16 mouse cellular contexts compared by ENCODE assay signal in genomic region chr15:88800921-88801354, GRCm38 (mm10). TPM values are rescaled to one million over a fixed set of nuclear protein-coding genes. Genes with fewer than 3 reads are reported as not detected.
A peak's percentile ranks its signal among the peaks of the same experiment; 100 is the strongest.
DNase-seq lines count a peak whose midpoint lies in the region; ATAC-seq and TF ChIP-seq lines count a peak whose summit lies in the region.
"Had no signal": no experiment of that assay in that cellular context is flagged by ENCODE, and none has a peak within 500 bp of the region (broad histone marks: within the 10 kb centered on the region; RNA-seq: fewer than 3 reads in every experiment).

No protein-coding gene starts in this region.

- DNase-seq in liver, result peak; percentile 36
- peak; percentile 48 for DNase-seq in liver, postnatal 0 days
- DNase-seq in layer of hippocampus, adult 18-20 months (ENCODE audit: low spot score in 2 of 2), result no peak
- no peak for DNase-seq in gastrocnemius, postnatal 4 days (ENCODE audit: low spot score in 2 of 2)
- no peak for DNase-seq in right cerebral cortex, postnatal 14 days
- DNase-seq: cerebellum, adult 9-11 months; forebrain, postnatal 0 days; retina, postnatal 1 day; thymus, adult 2 months had no signal

- H3K9me3 ChIP-seq in intestine, postnatal 0 days (ENCODE audit: control insufficient read depth), result no peaks in the 10 kb centered on the region
- no peaks in the 10 kb centered on the region for H3K9me3 ChIP-seq in kidney, embryonic 15.5 days (replicated peaks)
- H3K9me3 ChIP-seq in liver, postnatal 0 days (ENCODE audit: low read length), result no peaks in the 10 kb centered on the region
- H3K9me3 ChIP-seq: hindbrain, embryonic 10.5 days; limb, embryonic 15.5 days; midbrain, embryonic 10.5 days had no signal

- H3K4me3 ChIP-seq in intestine, postnatal 0 days (ENCODE audit: low read depth, low read length), result no peak overlapping the region
- H3K4me3 ChIP-seq in kidney, embryonic 15.5 days (replicated peaks), result no peak overlapping the region
- H3K4me3 ChIP-seq in liver, postnatal 0 days (ENCODE audit: low read depth, low read length), result no peak overlapping the region
- H3K4me3 ChIP-seq: hindbrain, embryonic 10.5 days; limb, embryonic 15.5 days; midbrain, embryonic 10.5 days; myocyte had no signal

- ATAC-seq in intestine, postnatal 0 days, result peak; percentile 34; the same call in 1 of the 2 replicates
- ATAC-seq in kidney, embryonic 15.5 days (replicated peaks; ENCODE audit: low FRiP score), result peak; percentile 52; the same call in 1 of the 2 replicates
- ATAC-seq in liver, postnatal 0 days, result peak; percentile 90
- ATAC-seq: forebrain, postnatal 0 days; inflammation-experienced regulatory T-cells, adult 6 months had no signal

- TF ChIP-seq CTCF in intestine, postnatal 0 days (IDR thresholded peaks at IDR 0.05; ENCODE audit: low read depth), result no peak
- TF ChIP-seq CTCF in liver, postnatal 0 days (IDR thresholded peaks at IDR 0.05; ENCODE audit: low read depth), result no peak

- H3K27me3 ChIP-seq in intestine, postnatal 0 days (replicated peaks; ENCODE audit: control insufficient read depth, insufficient read depth, low read length), result no peaks in the 10 kb centered on the region
- H3K27me3 ChIP-seq in kidney, embryonic 15.5 days, result no peaks in the 10 kb centered on the region
- H3K27me3 ChIP-seq in liver, postnatal 0 days (ENCODE audit: insufficient read depth, low read length), result no peaks in the 10 kb centered on the region
- H3K27me3 ChIP-seq: limb, embryonic 15.5 days had no signal

- peaks cover 20% of the 10 kb centered on the region for H3K36me3 ChIP-seq in intestine, postnatal 0 days (ENCODE audit: control insufficient read depth, insufficient read depth)
- H3K36me3 ChIP-seq in kidney, embryonic 15.5 days, result peaks cover 20% of the 10 kb centered on the region
- peaks cover 13% of the 10 kb centered on the region for H3K36me3 ChIP-seq in liver, postnatal 0 days (replicated peaks; ENCODE audit: insufficient read depth, low read length)

- WGBS in intestine, postnatal 0 days, result 49% methylated on average over 6 of the region's 6 CpGs
- WGBS in kidney, embryonic 15.5 days, result 76% methylated on average over 6 of the region's 6 CpGs
- 56% methylated on average over 6 of the region's 6 CpGs for WGBS in liver, postnatal 0 days (ENCODE audit: insufficient replicate concordance)

- no peak overlapping the region for H3K9ac ChIP-seq in intestine, postnatal 0 days (ENCODE audit: low read depth, low read length)
- no peak overlapping the region for H3K9ac ChIP-seq in kidney, embryonic 15.5 days
- H3K9ac ChIP-seq in liver, postnatal 0 days (replicated peaks), result no peak overlapping the region
- H3K9ac ChIP-seq: forebrain, postnatal 0 days; limb, embryonic 15.5 days had no signal

- H3K27ac ChIP-seq in intestine, postnatal 0 days (ENCODE audit: low read depth, low read length), result peak overlapping the region; percentile 63
- peak overlapping the region; percentile 25; the same call in 1 of the 2 replicates for H3K27ac ChIP-seq in kidney, embryonic 15.5 days
- peak overlapping the region; percentile 74 for H3K27ac ChIP-seq in liver, postnatal 0 days (ENCODE audit: low read depth)
- H3K27ac ChIP-seq: hindbrain, embryonic 10.5 days; limb, embryonic 15.5 days; midbrain, embryonic 10.5 days had no signal

- H3K4me1 ChIP-seq in intestine, postnatal 0 days (replicated peaks; ENCODE audit: control insufficient read depth, insufficient read depth, low read length), result 0 out of 2 replicates have a peak, but pooled peaks cover 3% of the 10 kb centered on the region
- H3K4me1 ChIP-seq in kidney, embryonic 15.5 days, result no peaks in the 10 kb centered on the region
- H3K4me1 ChIP-seq in liver, postnatal 0 days (ENCODE audit: insufficient read depth), result no peaks in the 10 kb centered on the region
- H3K4me1 ChIP-seq: hindbrain, embryonic 10.5 days; limb, embryonic 15.5 days; midbrain, embryonic 10.5 days had no signal

- TF ChIP-seq EP300 in liver, postnatal 0 days (IDR thresholded peaks at IDR 0.05; ENCODE audit: low read depth), result no peak

- peak overlapping the region; percentile 24; the same call in 1 of the 2 replicates for H3K4me2 ChIP-seq in intestine, postnatal 0 days (replicated peaks; ENCODE audit: low read depth)
- no peak overlapping the region for H3K4me2 ChIP-seq in kidney, embryonic 15.5 days
- peak overlapping the region; percentile 35; the same call in 1 of the 2 replicates for H3K4me2 ChIP-seq in liver, postnatal 0 days (ENCODE audit: low read depth, low read length)
- H3K4me2 ChIP-seq: limb, embryonic 15.5 days had no signal

RNA-seq across cellular contexts. Expression of gene Alg12, which starts 18.2 kb away (rescaled TPM):
- polyA plus RNA-seq in intestine, postnatal 0 days (2015; fragmentation: Nextera tagmentation; extraction: Ambion mirVana), result 7.3 and 8.4 TPM in 2 replicates
- polyA plus RNA-seq in kidney, embryonic 15.5 days (2015; fragmentation: Nextera tagmentation; extraction: Ambion mirVana), result 12.2 and 14.3 TPM in 2 replicates
- 3.6 and 3.7 TPM in 2 replicates for polyA plus RNA-seq in liver, postnatal 0 days (2015; fragmentation: Nextera tagmentation; extraction: Ambion mirVana)
- 10 to 100 TPM; 12.0 to 12.4 TPM for total RNA-seq in layer of hippocampus, adult 18-20 months (2021)
- total RNA-seq in gastrocnemius, postnatal 4 days (2021), result 1 to 10 TPM; 6.9 to 9.0 TPM

RNA-seq across cellular contexts. Expression of gene Creld2, which starts 18.5 kb away (rescaled TPM):
- polyA plus RNA-seq in intestine, postnatal 0 days (2015; fragmentation: Nextera tagmentation; extraction: Ambion mirVana), result 67.8 and 67.9 TPM in 2 replicates
- 101 and 104 TPM in 2 replicates for polyA plus RNA-seq in kidney, embryonic 15.5 days (2015; fragmentation: Nextera tagmentation; extraction: Ambion mirVana)
- 32.9 and 33.1 TPM in 2 replicates for polyA plus RNA-seq in liver, postnatal 0 days (2015; fragmentation: Nextera tagmentation; extraction: Ambion mirVana)
- total RNA-seq in layer of hippocampus, adult 18-20 months (2021), result 10 to 100 TPM; 29.7 to 30.6 TPM
- total RNA-seq in gastrocnemius, postnatal 4 days (2021), result 10 to 100 TPM; 20.8 to 22.0 TPM

RNA-seq across cellular contexts. Expression of gene Zbed4, which starts 49.5 kb away (rescaled TPM):
- polyA plus RNA-seq in intestine, postnatal 0 days (2015; fragmentation: Nextera tagmentation; extraction: Ambion mirVana), result 4.9 and 5.1 TPM in 2 replicates
- 19.6 and 21.2 TPM in 2 replicates for polyA plus RNA-seq in kidney, embryonic 15.5 days (2015; fragmentation: Nextera tagmentation; extraction: Ambion mirVana)
- polyA plus RNA-seq in liver, postnatal 0 days (2015; fragmentation: Nextera tagmentation; extraction: Ambion mirVana), result 3.6 and 3.7 TPM in 2 replicates
- 10 to 100 TPM; 10.6 to 10.8 TPM for total RNA-seq in layer of hippocampus, adult 18-20 months (2021)
- total RNA-seq in gastrocnemius, postnatal 4 days (2021), result 10 to 100 TPM; 14.2 to 14.8 TPM

Comparison
In these comparisons a context has a peak if more than half of its experiments do, and no peak if none do; other contexts are left out.
1. ATAC-seq: peak in every context shown above with its lines; median percentile 90 in liver, postnatal 0 days; 52 in kidney, embryonic 15.5 days; 34 in intestine, postnatal 0 days.
2. DNase-seq: peak in liver (single experiment) and liver, postnatal 0 days (single experiment); none in layer of hippocampus, adult 18-20 months (0 of 2), gastrocnemius, postnatal 4 days (0 of 2) and right cerebral cortex, postnatal 14 days (single experiment).
3. Peak in every context shown above with its lines, with median percentiles within 50 percentile points of each other: H3K27ac ChIP-seq.